In genomic region chr17:79144913-79145625, GRCm38 (mm10) we compare ENCODE assay signal across 31 mouse cellular contexts.
DNase-seq lines count a peak whose midpoint lies in the region; ATAC-seq and TF ChIP-seq lines count a peak whose summit lies in the region.
"Had no signal": no experiment of that assay in that cellular context is flagged by ENCODE, and none has a peak within 500 bp of the region (broad histone marks: within the 10 kb centered on the region; RNA-seq: fewer than 3 reads in every experiment).

No protein-coding gene starts in this region.

- H3K9me3 ChIP-seq in limb, embryonic 14.5 days (ENCODE audit: control insufficient read depth, low read length) = no peaks in the 10 kb centered on the region
- no peaks in the 10 kb centered on the region for H3K9me3 ChIP-seq in midbrain, embryonic 16.5 days (replicated peaks; ENCODE audit: control insufficient read depth, low read length, poor library complexity, severe bottlenecking)
- H3K9me3 ChIP-seq: embryonic facial prominence, embryonic 10.5 days; embryonic facial prominence, embryonic 13.5 days; forebrain, embryonic 12.5 days; forebrain, embryonic 15.5 days; G1E; hindbrain, embryonic 10.5 days; hindbrain, embryonic 13.5 days had no signal

- H3K4me1 ChIP-seq in limb, embryonic 14.5 days (ENCODE audit: control insufficient read depth, insufficient read depth, low read length) = peaks cover 15% of the 10 kb centered on the region
- no peaks in the 10 kb centered on the region for H3K4me1 ChIP-seq in midbrain, embryonic 16.5 days (ENCODE audit: control insufficient read depth, insufficient read depth, low read length)
- H3K4me1 ChIP-seq: embryonic facial prominence, embryonic 10.5 days; embryonic facial prominence, embryonic 13.5 days; forebrain, embryonic 12.5 days; forebrain, embryonic 15.5 days; hindbrain, embryonic 10.5 days; hindbrain, embryonic 13.5 days had no signal

- no peaks in the 10 kb centered on the region for H3K27me3 ChIP-seq in limb, embryonic 14.5 days (ENCODE audit: control insufficient read depth, insufficient read depth, low read length)
- no peaks in the 10 kb centered on the region for H3K27me3 ChIP-seq in midbrain, embryonic 16.5 days (ENCODE audit: control insufficient read depth, insufficient read depth, low read depth, low read length)
- H3K27me3 ChIP-seq: CH12.LX; embryonic facial prominence, embryonic 13.5 days; forebrain, embryonic 12.5 days; forebrain, embryonic 15.5 days; hindbrain, embryonic 13.5 days; Patski had no signal

- no peaks in the 10 kb centered on the region for H3K36me3 ChIP-seq in limb, embryonic 14.5 days (ENCODE audit: control insufficient read depth, insufficient read depth, low read length)
- H3K36me3 ChIP-seq in midbrain, embryonic 16.5 days (ENCODE audit: control insufficient read depth, insufficient read depth, low read length) = no peaks in the 10 kb centered on the region
- H3K36me3 ChIP-seq: embryonic facial prominence, embryonic 10.5 days; embryonic facial prominence, embryonic 13.5 days; forebrain, embryonic 12.5 days; forebrain, embryonic 15.5 days; G1E; hindbrain, embryonic 10.5 days; hindbrain, embryonic 13.5 days had no signal

- no peak overlapping the region for H3K4me3 ChIP-seq in limb, embryonic 14.5 days (replicated peaks; ENCODE audit: low read length)
- no peak overlapping the region for H3K4me3 ChIP-seq in midbrain, embryonic 16.5 days (ENCODE audit: low read depth, low read length)
- H3K4me3 ChIP-seq: embryonic facial prominence, embryonic 10.5 days; embryonic facial prominence, embryonic 13.5 days; erythroblast, embryonic 14.5 days; forebrain, embryonic 12.5 days; forebrain, embryonic 15.5 days; heart, adult 2 months; hindbrain, embryonic 10.5 days; hindbrain, embryonic 13.5 days had no signal

- no peak for TF ChIP-seq POLR2A in limb, embryonic 14.5 days (IDR thresholded peaks at IDR 0.05; ENCODE audit: borderline replicate concordance, extremely low read depth, insufficient read depth, insufficient read length)

- DNase-seq in embryo, embryonic 11.5 days (ENCODE audit: low read depth, low spot score) = peak; percentile 11
- no peak for DNase-seq in embryo, embryonic 11 days
- DNase-seq in hindlimb bud, embryonic 11.5 days (ENCODE audit: extremely low spot score, low read depth, low spot score) = peak; percentile 16
- DNase-seq in limb, embryonic 14.5 days (ENCODE audit: low spot score) = peak; percentile 75
- no peak for DNase-seq in adrenal gland, postnatal 4 days (ENCODE audit: low spot score in 2 of 2)
- DNase-seq: adrenal gland, postnatal 10 days; adrenal gland, postnatal 36 days; B cell, adult 2 months; cerebellum, adult 11 months; cerebellum, adult 2 months; cerebellum, adult 9-11 months; cerebellum, postnatal 25 days; gastrocnemius, postnatal 10 days; gastrocnemius, postnatal 36 days; heart, adult 2 months; heart, postnatal 36 days had no signal

- no peak overlapping the region for H3K27ac ChIP-seq in limb, embryonic 14.5 days (replicated peaks; ENCODE audit: low read depth, low read length)
- no peak overlapping the region for H3K27ac ChIP-seq in midbrain, embryonic 16.5 days (ENCODE audit: low read length)
- H3K27ac ChIP-seq: embryonic facial prominence, embryonic 10.5 days; embryonic facial prominence, embryonic 13.5 days; forebrain, embryonic 12.5 days; forebrain, embryonic 15.5 days; heart, adult 2 months; hindbrain, embryonic 10.5 days; hindbrain, embryonic 13.5 days had no signal

- 13% methylated on average over 2 of the region's 2 CpGs for WGBS in limb, embryonic 14.5 days
- whole genome bisulfite sequencing in midbrain, embryonic 16.5 days = 69% methylated on average over 2 of the region's 2 CpGs

- no peak overlapping the region for H3K9ac ChIP-seq in limb, embryonic 14.5 days (ENCODE audit: low read depth, low read length, severe bottlenecking)
- no peak overlapping the region for H3K9ac ChIP-seq in midbrain, embryonic 16.5 days (ENCODE audit: low read depth, low read length)
- H3K9ac ChIP-seq: embryonic facial prominence, embryonic 13.5 days; forebrain, embryonic 12.5 days; forebrain, embryonic 15.5 days; hindbrain, embryonic 13.5 days had no signal

- H3K4me2 ChIP-seq in limb, embryonic 14.5 days (replicated peaks; ENCODE audit: low read depth, low read length, severe bottlenecking) = no peak overlapping the region
- H3K4me2 ChIP-seq in midbrain, embryonic 16.5 days (ENCODE audit: low read length) = no peak overlapping the region
- H3K4me2 ChIP-seq: embryonic facial prominence, embryonic 13.5 days; forebrain, embryonic 12.5 days; forebrain, embryonic 15.5 days; heart, embryonic 11.5 days; hindbrain, embryonic 13.5 days had no signal

- ATAC-seq in limb, embryonic 14.5 days (ENCODE audit: low FRiP score, low read depth) = peak; percentile 90
- ATAC-seq in midbrain, embryonic 16.5 days = no peak
- ATAC-seq: forebrain, embryonic 15.5 days; hindbrain, embryonic 16.5 days; inflammation-experienced regulatory T-cells, adult 6 months; intestine, embryonic 16.5 days; Patski had no signal

Comparison
In these comparisons a context has a peak if more than half of its experiments do, and no peak if none do; other contexts are left out.
1. DNase-seq: peak in embryo, embryonic 11.5 days (single experiment), hindlimb bud, embryonic 11.5 days (single experiment) and limb, embryonic 14.5 days (single experiment); none in embryo, embryonic 11 days (single experiment) and adrenal gland, postnatal 4 days (0 of 2).